Mouse (Mus musculus): ENCODE data around the gene Abracl. TPM values are rescaled to one million over a fixed set of nuclear protein-coding genes. Genes with fewer than 3 reads are reported as not detected.

The Abracl gene
- polyA plus RNA-seq, 1 experiment from 2014 or later: 103 TPM

- H3K4me1 ChIP-seq (replicated peaks): no peaks in the 10 kb centered on the region
- H3K27me3 ChIP-seq: no peaks in the 10 kb centered on the region
- no peak overlapping the region for H3K27ac ChIP-seq (replicated peaks)
- H3K36me3 ChIP-seq: no peaks in the 10 kb centered on the region
- 92% methylated on average over 4 of the region's 4 CpGs for WGBS
- H3K4me3 ChIP-seq: no peak overlapping the region
- H3K4me2 ChIP-seq: no peak overlapping the region
- no peak overlapping the region for H3K9ac ChIP-seq
- ATAC-seq (ENCODE audit: low read depth): no peak
- no peaks in the 10 kb centered on the region for H3K9me3 ChIP-seq
These were observed 57.0 kb downstream of the Abracl start for GRCm38 (mm10) chr10:17966090-17966489.

Other genes starting within 250 kb of the Abracl start
- 2.1 and 2.2 TPM in 2 replicates for gene Txlnb, start 227.1 kb downstream of the Abracl start, polyA plus RNA-seq (2015; fragmentation: Nextera tagmentation; extraction: Ambion mirVana)
- gene Heca, start 75.2 kb downstream of the Abracl start, polyA plus RNA-seq (2015; fragmentation: Nextera tagmentation; extraction: Ambion mirVana): 3.1 and 3.5 TPM in 2 replicates
- gene Reps1, start 32.6 kb upstream of the Abracl start, polyA plus RNA-seq (2015; fragmentation: Nextera tagmentation; extraction: Ambion mirVana): 16.7 and 22.3 TPM in 2 replicates
- 0.32 TPM in 1 of 2 replicates, not detected in the other for gene Ect2l, start 187.6 kb upstream of the Abracl start, polyA plus RNA-seq (2015; fragmentation: Nextera tagmentation; extraction: Ambion mirVana)
- 6.5 and 8.7 TPM in 2 replicates for gene Ccdc28a, start 211.7 kb upstream of the Abracl start, polyA plus RNA-seq (2015; fragmentation: Nextera tagmentation; extraction: Ambion mirVana)

All from neural tube, embryonic 13.5 days (tissue).